Comparison of ENCODE assay signal across 23 mouse cellular contexts in the genomic region with DNA sequence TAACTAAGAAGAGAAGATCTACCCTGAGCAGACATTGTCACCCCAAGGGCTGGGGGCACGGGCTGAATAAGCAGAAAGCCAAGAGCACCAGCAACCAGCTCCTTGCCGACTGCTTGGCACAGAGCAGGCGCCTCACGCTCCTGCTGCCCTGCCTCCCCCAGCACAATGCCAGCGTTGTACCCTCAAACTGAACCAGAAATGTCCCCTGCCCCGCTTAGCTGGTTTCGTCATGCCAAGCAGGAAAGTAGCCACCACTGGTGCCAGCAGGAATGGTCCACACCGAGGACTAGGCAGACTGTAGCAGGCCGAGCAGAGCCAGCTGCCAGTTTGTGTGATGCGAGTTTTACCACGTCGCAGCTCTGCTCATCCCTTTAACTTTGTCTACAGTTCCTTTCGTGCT. TPM values are rescaled to one million over a fixed set of nuclear protein-coding genes. Genes with fewer than 3 reads are reported as not detected.
DNase-seq lines count a peak whose midpoint lies in the region; ATAC-seq and TF ChIP-seq lines count a peak whose summit lies in the region.
"Had no signal": no experiment of that assay in that cellular context is flagged by ENCODE, and none has a peak within 500 bp of the region (broad histone marks: within the 10 kb centered on the region; RNA-seq: fewer than 3 reads in every experiment).

No protein-coding gene starts in this region.

- no peak overlapping the region for H3K4me2 ChIP-seq in heart, embryonic 15.5 days
- no peak overlapping the region for H3K4me2 ChIP-seq in heart, embryonic 11.5 days
- H3K4me2 ChIP-seq in neural tube, embryonic 15.5 days, result no peak overlapping the region
- H3K4me2 ChIP-seq: embryonic facial prominence, embryonic 13.5 days; forebrain, embryonic 12.5 days; hindbrain, embryonic 12.5 days; intestine, embryonic 15.5 days had no signal

- H3K27ac ChIP-seq in heart, adult 2 months, result peak overlapping the region; percentile 84
- peak overlapping the region; percentile 93 for H3K27ac ChIP-seq in heart, embryonic 15.5 days
- H3K27ac ChIP-seq in heart, embryonic 11.5 days (ENCODE audit: low read depth, low read length), result no peak overlapping the region
- peak overlapping the region; percentile 55; the same call in 1 of the 2 replicates for H3K27ac ChIP-seq in layer of hippocampus, adult 2 months
- H3K27ac ChIP-seq in neural tube, embryonic 15.5 days (replicated peaks), result no peak overlapping the region
- H3K27ac ChIP-seq: embryonic facial prominence, embryonic 13.5 days; forebrain, embryonic 12.5 days; hindbrain, embryonic 12.5 days; intestine, embryonic 15.5 days had no signal

- H3K9me3 ChIP-seq in heart, embryonic 15.5 days (replicated peaks), result no peaks in the 10 kb centered on the region
- no peaks in the 10 kb centered on the region for H3K9me3 ChIP-seq in heart, embryonic 11.5 days (replicated peaks; ENCODE audit: control insufficient read depth, low read length)
- H3K9me3 ChIP-seq in neural tube, embryonic 15.5 days (replicated peaks), result no peaks in the 10 kb centered on the region
- H3K9me3 ChIP-seq: embryonic facial prominence, embryonic 13.5 days; forebrain, embryonic 12.5 days; hindbrain, embryonic 12.5 days; intestine, embryonic 15.5 days had no signal

- TF ChIP-seq POLR2A in heart, adult 2 months (IDR thresholded peaks at IDR 0.05; ENCODE audit: insufficient read depth, low read depth, low read length), result no peak

- no peak for ATAC-seq in heart, embryonic 15.5 days (replicated peaks; ENCODE audit: insufficient number of reproducible peaks, insufficient read depth, low FRiP score, low read depth)
- no peak for ATAC-seq in heart, embryonic 11.5 days (replicated peaks; ENCODE audit: insufficient number of reproducible peaks, low FRiP score, low TSS enrichment)
- no peak for ATAC-seq in neural tube, embryonic 15.5 days (ENCODE audit: low FRiP score)
- ATAC-seq: intestine, embryonic 15.5 days had no signal

- H3K9ac ChIP-seq in heart, adult 2 months (ENCODE audit: low read depth, low read length), result peak overlapping the region; percentile 3; the same call in 1 of the 2 replicates
- no peak overlapping the region for H3K9ac ChIP-seq in heart, embryonic 15.5 days
- H3K9ac ChIP-seq in heart, embryonic 11.5 days (ENCODE audit: low read depth, low read length), result no peak overlapping the region
- H3K9ac ChIP-seq in neural tube, embryonic 15.5 days (replicated peaks), result no peak overlapping the region
- H3K9ac ChIP-seq: embryonic facial prominence, embryonic 13.5 days; forebrain, embryonic 12.5 days; hindbrain, embryonic 12.5 days; intestine, embryonic 15.5 days had no signal

- H3K79me2 ChIP-seq in heart, adult 2 months (replicated peaks; ENCODE audit: control insufficient read depth, insufficient read depth, low read length), result no peaks in the 10 kb centered on the region

- intact Hi-C loops in heart, adult 2 months (cut with DNase I), result no loop called here
- intact Hi-C loops in heart, postnatal 14 days (cut with DNase I), result no loop called here

- no peaks in the 10 kb centered on the region; the same call in 1 of the 2 replicates for H3K4me1 ChIP-seq in heart, adult 2 months (ENCODE audit: control insufficient read depth, insufficient read depth, low read length)
- H3K4me1 ChIP-seq in heart, embryonic 15.5 days (replicated peaks), result peaks cover 33% of the 10 kb centered on the region
- H3K4me1 ChIP-seq in heart, embryonic 11.5 days (ENCODE audit: control insufficient read depth, insufficient read depth, low read length), result peaks cover 17% of the 10 kb centered on the region
- peaks cover 12% of the 10 kb centered on the region; the same call in 1 of the 2 replicates for H3K4me1 ChIP-seq in neural tube, embryonic 15.5 days
- H3K4me1 ChIP-seq: embryonic facial prominence, embryonic 13.5 days; forebrain, embryonic 12.5 days; hindbrain, embryonic 12.5 days; intestine, embryonic 15.5 days had no signal

- no peak for TF ChIP-seq CTCF in heart, adult 2 months (IDR thresholded peaks at IDR 0.05)
- no peak for TF ChIP-seq CTCF in layer of hippocampus, adult 2 months (conservative IDR thresholded peaks at IDR 0.05)

- no peak for DNase-seq in heart, adult 2 months
- no peak for DNase-seq in heart, postnatal 14 days
- DNase-seq in layer of hippocampus, adult 2 months (ENCODE audit: low spot score in 2 of 2), result no peak
- DNase-seq in layer of hippocampus, adult 9-11 months, result no peak
- DNase-seq: adrenal gland, adult 2 months; adrenal gland, postnatal 25 days; cerebellum, adult 18-20 months; cerebellum, adult 9-11 months; cerebellum, postnatal 36 days; gastrocnemius, adult 2 months; gastrocnemius, postnatal 25 days; heart, postnatal 36 days; kidney, adult 18-20 months had no signal

- no peaks in the 10 kb centered on the region; the same call in 1 of the 2 replicates for H3K36me3 ChIP-seq in heart, adult 2 months (ENCODE audit: control insufficient read depth, insufficient read depth, low read length)
- peaks cover 38% of the 10 kb centered on the region for H3K36me3 ChIP-seq in heart, embryonic 15.5 days
- H3K36me3 ChIP-seq in heart, embryonic 11.5 days (ENCODE audit: control insufficient read depth, insufficient read depth, low read length), result peaks cover 14% of the 10 kb centered on the region
- peaks cover 92% of the 10 kb centered on the region for H3K36me3 ChIP-seq in neural tube, embryonic 15.5 days
- H3K36me3 ChIP-seq: intestine, embryonic 15.5 days had no signal

- H3K27me3 ChIP-seq in heart, adult 2 months (ENCODE audit: control insufficient read depth, insufficient read depth, low read length), result no peaks in the 10 kb centered on the region
- H3K27me3 ChIP-seq in heart, embryonic 15.5 days, result no peaks in the 10 kb centered on the region
- no peaks in the 10 kb centered on the region for H3K27me3 ChIP-seq in heart, embryonic 11.5 days (ENCODE audit: control insufficient read depth, insufficient read depth, low read length)
- no peaks in the 10 kb centered on the region for H3K27me3 ChIP-seq in neural tube, embryonic 15.5 days (replicated peaks)
- H3K27me3 ChIP-seq: embryonic facial prominence, embryonic 13.5 days; forebrain, embryonic 12.5 days; hindbrain, embryonic 12.5 days; intestine, embryonic 15.5 days had no signal

- no peak for TF ChIP-seq EP300 in heart, adult 2 months (IDR thresholded peaks at IDR 0.05; ENCODE audit: insufficient read depth, low read depth, low read length)

- WGBS in heart, adult 2 months, result 71% methylated on average over 13 of the region's 13 CpGs
- WGBS in heart, embryonic 15.5 days, result 89% methylated on average over 13 of the region's 13 CpGs
- WGBS in heart, embryonic 11.5 days (ENCODE audit: insufficient replicate concordance), result 86% methylated on average over 13 of the region's 13 CpGs
- 92% methylated on average over 13 of the region's 13 CpGs for WGBS in neural tube, embryonic 15.5 days

- no peak overlapping the region for H3K4me3 ChIP-seq in heart, adult 2 months
- no peak overlapping the region for H3K4me3 ChIP-seq in heart, embryonic 15.5 days
- H3K4me3 ChIP-seq in heart, embryonic 11.5 days (ENCODE audit: low read depth, low read length), result no peak overlapping the region
- H3K4me3 ChIP-seq in layer of hippocampus, adult 2 months, result no peak overlapping the region
- no peak overlapping the region for H3K4me3 ChIP-seq in neural tube, embryonic 15.5 days (replicated peaks)
- H3K4me3 ChIP-seq: embryonic facial prominence, embryonic 13.5 days; forebrain, embryonic 12.5 days; gastrocnemius, adult 2 months; hindbrain, embryonic 12.5 days; intestine, embryonic 15.5 days had no signal

RNA-seq across cellular contexts. Expression of a gene that starts 7.4 kb away (rescaled TPM):
- under 1 TPM in 1 of 2 experiments, not detected in 1; 0.34 TPM for total RNA-seq in heart, adult 2 months (2021)
- 0.35 and 0.41 TPM in 2 replicates for polyA plus RNA-seq in heart, adult 2 months (2012; rRNA removed)
- not detected for total RNA-seq in heart, postnatal 14 days (2021)
- not detected in 2 replicates for polyA plus RNA-seq in heart, embryonic 15.5 days (2015; fragmentation: Nextera tagmentation; extraction: Ambion mirVana)
- polyA plus RNA-seq in heart, embryonic 11.5 days (2014; fragmentation: Nextera tagmentation; extraction: Ambion mirVana), result 0.21 TPM in 1 of 2 replicates, not detected in the other
- not detected for total RNA-seq in layer of hippocampus, adult 2 months (2021)
- polyA plus RNA-seq in neural tube, embryonic 15.5 days (2015; fragmentation: Nextera tagmentation; extraction: Ambion mirVana), result 0.34 TPM in 1 of 2 replicates, not detected in the other
- total RNA-seq: adrenal gland, adult 2 months; adrenal gland, postnatal 25 days; CH12.LX; ES-E14; gastrocnemius, adult 2 months; gastrocnemius, postnatal 25 days; granulocyte monocyte progenitor cell, adult 5-6 weeks; heart, postnatal 36 days had no signal
- polyA plus RNA-seq: adrenal gland, adult 2 months; embryonic facial prominence, embryonic 13.5 days; hindbrain, embryonic 12.5 days; intestine, embryonic 15.5 days had no signal

RNA-seq across cellular contexts. Expression of a gene that starts 24.2 kb away (rescaled TPM):
- total RNA-seq in heart, adult 2 months (2021), result 10 to 100 TPM; 47.8 to 63.1 TPM
- polyA plus RNA-seq in heart, adult 2 months (2012; rRNA removed), result 38.0 and 77.6 TPM in 2 replicates
- 10 to 100 TPM; 73.1 to 78.0 TPM for total RNA-seq in heart, postnatal 14 days (2021)
- polyA plus RNA-seq in heart, embryonic 15.5 days (2015; fragmentation: Nextera tagmentation; extraction: Ambion mirVana), result 88.0 and 98.5 TPM in 2 replicates
- polyA plus RNA-seq in heart, embryonic 11.5 days (2014; fragmentation: Nextera tagmentation; extraction: Ambion mirVana), result 88.5 and 102 TPM in 2 replicates
- 10 to 100 TPM; 27.3 to 31.3 TPM for total RNA-seq in layer of hippocampus, adult 2 months (2021)
- 46.1 and 57.9 TPM in 2 replicates for polyA plus RNA-seq in neural tube, embryonic 15.5 days (2015; fragmentation: Nextera tagmentation; extraction: Ambion mirVana)

RNA-seq across cellular contexts. Expression of a gene that starts 37.5 kb away (rescaled TPM):
- 10 to 100 TPM in 1 of 2 experiments, 1 to 10 TPM in 1; 2.2 to 11.1 TPM for total RNA-seq in heart, adult 2 months (2021)
- polyA plus RNA-seq in heart, adult 2 months (2012; rRNA removed), result 12.2 and 15.3 TPM in 2 replicates
- 10 to 100 TPM; 11.8 to 16.3 TPM for total RNA-seq in heart, postnatal 14 days (2021)
- 5.7 and 6.6 TPM in 2 replicates for polyA plus RNA-seq in heart, embryonic 15.5 days (2015; fragmentation: Nextera tagmentation; extraction: Ambion mirVana)
- 6.6 and 6.7 TPM in 2 replicates for polyA plus RNA-seq in heart, embryonic 11.5 days (2014; fragmentation: Nextera tagmentation; extraction: Ambion mirVana)
- total RNA-seq in layer of hippocampus, adult 2 months (2021), result 10 to 100 TPM; 31.6 to 35.6 TPM
- 3.6 and 4.3 TPM in 2 replicates for polyA plus RNA-seq in neural tube, embryonic 15.5 days (2015; fragmentation: Nextera tagmentation; extraction: Ambion mirVana)

Comparison
In these comparisons a context has a peak if more than half of its experiments do, and no peak if none do; other contexts are left out.
1. H3K27ac ChIP-seq: peak in heart, adult 2 months (single experiment), heart, embryonic 15.5 days (single experiment) and layer of hippocampus, adult 2 months (single experiment); none in heart, embryonic 11.5 days (single experiment) and neural tube, embryonic 15.5 days (single experiment).